Mouse (Mus musculus): ENCODE measurements around the gene Atg3.

The Atg3 gene

DNA sequence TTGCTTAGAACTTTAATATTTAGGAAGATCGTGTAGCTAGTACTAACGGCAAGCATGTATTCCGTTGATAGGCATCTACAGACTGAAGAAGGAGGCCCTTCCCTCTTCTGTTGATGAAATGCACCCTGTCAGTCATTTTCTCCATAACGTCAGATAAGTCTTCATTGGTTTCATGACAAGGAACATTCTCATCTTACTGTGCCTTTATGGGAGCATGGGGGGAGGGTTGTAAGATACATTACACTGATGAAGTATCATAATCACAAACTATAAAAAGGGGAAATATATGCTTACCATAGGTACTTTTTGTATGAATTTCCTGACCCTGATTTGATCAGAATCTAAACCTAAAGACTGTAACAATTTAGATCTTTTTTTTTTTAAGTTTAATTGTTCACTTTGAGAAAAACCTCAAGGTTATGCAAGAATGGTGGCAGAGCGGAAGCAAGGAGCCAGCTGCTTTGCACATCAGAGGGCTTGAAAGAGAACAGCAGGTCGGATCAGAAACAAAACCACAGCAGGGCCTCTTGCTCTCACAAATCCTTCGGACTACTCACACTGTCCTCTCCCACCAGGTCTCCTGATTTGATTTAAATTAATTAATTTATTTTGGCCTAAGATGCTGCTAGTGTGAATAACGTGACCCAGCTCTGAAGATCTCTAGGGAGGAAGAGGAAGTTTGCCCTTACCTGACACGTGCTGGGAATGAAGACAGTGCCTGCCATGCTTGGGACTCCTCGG lies 65.2 kb downstream of the Atg3 start, which contains the start of gene Btla:
TSS of gene Btla (plus strand) at position 668 of the 741 bp plus-strand sequence.
- peaks cover 10% of the 10 kb centered on the region; the same call in 1 of the 2 replicates for H3K4me1 ChIP-seq (replicated peaks; ENCODE audit: low read depth, low read length)
- H3K27me3 ChIP-seq (ENCODE audit: insufficient read depth, low read length), result no peaks in the 10 kb centered on the region
- TF ChIP-seq CTCF (conservative IDR thresholded peaks at IDR 0.05; ENCODE audit: low read length) (no peak), NANOG (IDR thresholded peaks at IDR 0.05; ENCODE audit: borderline replicate concordance, low read length) (no peak), POU5F1 (IDR thresholded peaks at IDR 0.05; ENCODE audit: borderline replicate concordance, low read length) (no peak)
- no peaks in the 10 kb centered on the region for H3K9me3 ChIP-seq (ENCODE audit: low read length)
- no peak within 1 kb of the TSS for H3K4me3 ChIP-seq (replicated peaks; ENCODE audit: low read length)
- H3K36me3 ChIP-seq (ENCODE audit: insufficient read depth, low read length), result no peaks in the 10 kb centered on the region

DNA sequence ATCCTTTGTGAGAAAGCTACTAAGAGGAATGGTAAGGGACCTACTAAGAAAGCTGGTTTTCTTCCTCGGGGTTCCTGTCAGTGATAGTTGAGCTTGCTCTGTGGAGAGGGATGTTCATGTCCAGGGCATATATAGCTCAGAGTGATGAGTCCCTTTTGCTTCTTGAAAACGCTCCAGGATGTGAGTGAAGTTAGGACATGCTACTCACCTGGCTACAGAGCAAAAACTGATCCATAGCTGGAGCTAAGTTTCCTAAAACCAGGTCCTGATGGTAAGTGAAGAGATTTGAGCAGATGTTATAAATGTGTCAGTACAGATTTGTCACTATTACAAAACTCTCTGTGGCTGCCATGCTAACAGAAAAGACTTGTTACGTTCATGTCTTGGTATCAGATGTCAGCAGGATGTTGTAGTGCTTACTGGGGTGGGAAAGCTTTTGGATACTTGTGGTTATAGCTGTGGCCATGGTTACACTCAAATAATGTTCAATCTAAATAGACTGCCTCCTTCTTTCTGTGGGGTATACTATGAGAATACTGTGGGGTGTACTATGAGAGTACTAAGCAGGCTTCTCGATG lies 65.9 kb downstream of the Atg3 start:
- no peak overlapping the region for H3K4me3 ChIP-seq (replicated peaks; ENCODE audit: low read length)
- no peaks in the 10 kb centered on the region for H3K36me3 ChIP-seq (ENCODE audit: insufficient read depth, low read length)
- H3K27me3 ChIP-seq (ENCODE audit: insufficient read depth, low read length), result no peaks in the 10 kb centered on the region
- H3K4me1 ChIP-seq (replicated peaks; ENCODE audit: low read depth, low read length), result peaks cover 10% of the 10 kb centered on the region; the same call in 1 of the 2 replicates
- no peak for TF ChIP-seq POU5F1 (IDR thresholded peaks at IDR 0.05; ENCODE audit: borderline replicate concordance, low read length)
- H3K9me3 ChIP-seq (ENCODE audit: low read length), result no peaks in the 10 kb centered on the region

DNA sequence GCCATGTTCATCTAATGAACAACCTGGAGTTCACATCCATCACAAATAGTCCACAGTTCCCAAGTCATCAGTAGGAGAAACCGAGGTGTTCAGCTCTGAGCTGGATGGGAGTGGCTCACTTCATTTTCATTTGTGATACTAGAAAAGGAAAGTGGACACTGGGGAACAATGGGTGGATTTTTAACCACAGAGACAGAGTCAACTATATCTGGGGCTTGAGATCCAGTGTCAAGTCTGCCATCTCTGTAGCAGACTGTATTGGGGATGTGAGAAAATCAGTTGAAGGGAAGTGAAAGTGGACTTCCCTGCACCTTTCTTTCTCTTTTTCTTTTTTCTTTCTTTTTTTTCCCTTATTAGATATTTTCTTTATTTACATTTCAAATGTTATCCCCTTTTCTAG lies 68.4 kb downstream of the Atg3 start:
- Histone ChIP-seq H3K4me1 (replicated peaks; ENCODE audit: low read depth, low read length) (peaks cover 10% of the 10 kb centered on the region; the same call in 1 of the 2 replicates), H3K27me3 (ENCODE audit: insufficient read depth, low read length) (no peaks in the 10 kb centered on the region), H3K4me3 (replicated peaks; ENCODE audit: low read length) (no peak overlapping the region), H3K9me3 (ENCODE audit: low read length) (no peaks in the 10 kb centered on the region), H3K36me3 (ENCODE audit: insufficient read depth, low read length) (no peaks in the 10 kb centered on the region)
- TF ChIP-seq POU5F1 (IDR thresholded peaks at IDR 0.05; ENCODE audit: borderline replicate concordance, low read length) (no peak), CTCF (conservative IDR thresholded peaks at IDR 0.05; ENCODE audit: low read length) (no peak), NANOG (IDR thresholded peaks at IDR 0.05; ENCODE audit: borderline replicate concordance, low read length) (no peak)

- H3K4me3 ChIP-seq (replicated peaks; ENCODE audit: low read length), result no peak overlapping the region
- H3K27me3 ChIP-seq (ENCODE audit: insufficient read depth, low read length), result no peaks in the 10 kb centered on the region
- TF ChIP-seq CTCF (conservative IDR thresholded peaks at IDR 0.05; ENCODE audit: low read length) (no peak), NANOG (IDR thresholded peaks at IDR 0.05; ENCODE audit: borderline replicate concordance, low read length) (no peak), POU5F1 (IDR thresholded peaks at IDR 0.05; ENCODE audit: borderline replicate concordance, low read length) (no peak)
- H3K9me3 ChIP-seq (ENCODE audit: low read length), result no peaks in the 10 kb centered on the region
- no peaks in the 10 kb centered on the region for H3K4me1 ChIP-seq (replicated peaks; ENCODE audit: low read depth, low read length)
- no peaks in the 10 kb centered on the region for H3K36me3 ChIP-seq (ENCODE audit: insufficient read depth, low read length)
These were observed 72.7 kb downstream of the Atg3 start for GRCm38 (mm10) chr16:45231296-45231695.

DNA sequence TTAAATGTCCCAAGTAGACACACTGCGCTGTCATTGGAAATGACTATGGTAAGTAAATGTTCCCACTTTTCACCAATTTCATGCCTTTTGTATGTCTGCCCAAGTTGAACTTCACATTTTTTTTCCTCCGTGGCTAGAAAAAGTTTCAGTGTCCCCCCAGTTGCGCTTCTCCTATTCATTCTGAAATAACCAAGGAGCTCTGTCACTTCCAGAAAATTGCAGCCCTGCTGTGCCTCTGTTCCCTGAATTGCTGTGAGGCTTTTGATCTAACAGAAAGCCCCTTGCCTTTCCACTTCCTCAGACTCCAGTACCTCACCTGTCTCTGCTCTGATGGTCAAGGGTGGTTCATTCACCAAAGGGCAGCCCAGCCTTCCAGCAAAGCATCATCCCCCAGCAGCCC lies 74.4 kb downstream of the Atg3 start:
- TF ChIP-seq NANOG (IDR thresholded peaks at IDR 0.05; ENCODE audit: borderline replicate concordance, low read length) (no peak), CTCF (conservative IDR thresholded peaks at IDR 0.05; ENCODE audit: low read length) (no peak)
- Histone ChIP-seq H3K4me1 (replicated peaks; ENCODE audit: low read depth, low read length) (no peaks in the 10 kb centered on the region), H3K9me3 (ENCODE audit: low read length) (no peaks in the 10 kb centered on the region), H3K4me3 (replicated peaks; ENCODE audit: low read length) (no peak overlapping the region), H3K36me3 (ENCODE audit: insufficient read depth, low read length) (no peaks in the 10 kb centered on the region), H3K27me3 (ENCODE audit: insufficient read depth, low read length) (no peaks in the 10 kb centered on the region)
